ENCODE assay signal across 8 mouse cellular contexts in genomic region chr14:76876015-76876414, GRCm38 (mm10).
DNase-seq lines count a peak whose midpoint lies in the region; ATAC-seq lines count a peak whose summit lies in the region.

No protein-coding gene starts in this region.

- no peak overlapping the region for H3K4me2 ChIP-seq in midbrain, embryonic 15.5 days
- H3K4me2 ChIP-seq in midbrain, embryonic 16.5 days (ENCODE audit: low read length): no peak overlapping the region
- no peak overlapping the region for H3K4me2 ChIP-seq in intestine, embryonic 14.5 days (ENCODE audit: low read length)

- H3K9me3 ChIP-seq in midbrain, embryonic 15.5 days: no peaks in the 10 kb centered on the region
- no peaks in the 10 kb centered on the region for H3K9me3 ChIP-seq in midbrain, embryonic 16.5 days (replicated peaks; ENCODE audit: control insufficient read depth, low read length, poor library complexity, severe bottlenecking)
- no peaks in the 10 kb centered on the region for H3K9me3 ChIP-seq in intestine, embryonic 14.5 days (ENCODE audit: control insufficient read depth, low read length)

- H3K4me3 ChIP-seq in midbrain, embryonic 15.5 days: no peak overlapping the region
- no peak overlapping the region for H3K4me3 ChIP-seq in midbrain, embryonic 16.5 days (ENCODE audit: low read depth, low read length)
- no peak overlapping the region for H3K4me3 ChIP-seq in intestine, embryonic 14.5 days (ENCODE audit: low read depth, low read length)

- no peak overlapping the region for H3K27ac ChIP-seq in midbrain, embryonic 15.5 days
- H3K27ac ChIP-seq in midbrain, embryonic 16.5 days (ENCODE audit: low read length): no peak overlapping the region
- peak overlapping the region; percentile 77; the same call in 1 of the 2 replicates for H3K27ac ChIP-seq in intestine, embryonic 14.5 days (ENCODE audit: low read depth)

- ATAC-seq in midbrain, embryonic 15.5 days (replicated peaks): 0 out of 2 replicates have a peak, but pooled peaks have one; percentile 20
- ATAC-seq in midbrain, embryonic 16.5 days: no peak
- ATAC-seq in common myeloid progenitor, adult 5-6 weeks (replicated peaks; ENCODE audit: low read depth, poor library complexity, severe bottlenecking): peak; percentile 68; the same call in 1 of the 2 replicates
- no peak for ATAC-seq in intestine, embryonic 14.5 days (replicated peaks; ENCODE audit: low FRiP score, low TSS enrichment, low read depth)
- ATAC-seq in monocyte, adult 5-6 weeks (replicated peaks; ENCODE audit: insufficient number of reproducible peaks, low FRiP score, low TSS enrichment, poor library complexity, severe bottlenecking): 0 out of 2 replicates have a peak, but pooled peaks have one; percentile 56

- H3K27me3 ChIP-seq in midbrain, embryonic 15.5 days (replicated peaks): no peaks in the 10 kb centered on the region
- no peaks in the 10 kb centered on the region for H3K27me3 ChIP-seq in midbrain, embryonic 16.5 days (ENCODE audit: control insufficient read depth, insufficient read depth, low read depth, low read length)
- no peaks in the 10 kb centered on the region for H3K27me3 ChIP-seq in intestine, embryonic 14.5 days (replicated peaks; ENCODE audit: control insufficient read depth, insufficient read depth, low read length)

- H3K9ac ChIP-seq in midbrain, embryonic 15.5 days: no peak overlapping the region
- no peak overlapping the region for H3K9ac ChIP-seq in midbrain, embryonic 16.5 days (ENCODE audit: low read depth, low read length)
- H3K9ac ChIP-seq in intestine, embryonic 14.5 days (ENCODE audit: low read length): no peak overlapping the region

- no peaks in the 10 kb centered on the region for H3K36me3 ChIP-seq in midbrain, embryonic 15.5 days (replicated peaks)
- no peaks in the 10 kb centered on the region for H3K36me3 ChIP-seq in midbrain, embryonic 16.5 days (ENCODE audit: control insufficient read depth, insufficient read depth, low read length)
- no peaks in the 10 kb centered on the region for H3K36me3 ChIP-seq in intestine, embryonic 14.5 days (ENCODE audit: control insufficient read depth, insufficient read depth, low read length)

- 57% methylated on average over 7 of the region's 7 CpGs for WGBS in midbrain, embryonic 15.5 days
- WGBS in midbrain, embryonic 16.5 days: 52% methylated on average over 7 of the region's 7 CpGs
- WGBS in intestine, embryonic 14.5 days: 52% methylated on average over 7 of the region's 7 CpGs

- peak; percentile 22 for DNase-seq in R1 (ENCODE audit: low read depth, low spot score)
- peak; percentile 68 for DNase-seq in intestine, embryonic 14.5 days (ENCODE audit: low spot score)
- DNase-seq in left cerebral cortex, postnatal 25 days (ENCODE audit: low spot score in 2 of 2): peak; percentile 57 to 77
- peak; percentile 44 for DNase-seq in yolk sac, embryonic 10.5 days (ENCODE audit: low spot score)

- peaks cover 23% of the 10 kb centered on the region for H3K4me1 ChIP-seq in midbrain, embryonic 15.5 days
- peaks cover 22% of the 10 kb centered on the region for H3K4me1 ChIP-seq in midbrain, embryonic 16.5 days (ENCODE audit: control insufficient read depth, insufficient read depth, low read length)
- peaks cover 29% of the 10 kb centered on the region for H3K4me1 ChIP-seq in intestine, embryonic 14.5 days (replicated peaks; ENCODE audit: control insufficient read depth, insufficient read depth, low read length)

- intact Hi-C loops in left cerebral cortex, postnatal 25 days (cut with DNase I): loop anchor here (1.0 to 10.0 kb wide), 6 partner anchors 71 to 373 kb away; partner anchors contain the start of gene Serp2

Comparison
In these comparisons a context has a peak if more than half of its experiments do, and no peak if none do; other contexts are left out.
1. ATAC-seq: peak in midbrain, embryonic 15.5 days (single experiment), common myeloid progenitor, adult 5-6 weeks (single experiment) and monocyte, adult 5-6 weeks (single experiment); none in midbrain, embryonic 16.5 days (single experiment) and intestine, embryonic 14.5 days (single experiment).
2. Peak in every context shown above with its lines, with median percentiles within 50 percentile points of each other: DNase-seq.